Mouse (Mus musculus) MEL (cell line): ENCODE results near the gene Slc29a4.

Experiments
- CTCF ChIP-seq, 3 experiments: IDR thresholded peaks in 2 of 3; conservative IDR thresholded peaks in 1 of 3; 2 replicates each; pipeline ENCODE4 v1.5.1; 2011 to 2012; ENCODE audit warnings: low read length in 3 of 3, low read depth in 2 of 3, mild to moderate bottlenecking in 2 of 3, improper control_type of control experiment in 1 of 3, inconsistent platforms in 1 of 3, mixed read lengths in 1 of 3, moderate library complexity in 1 of 3; ENCODE audit not compliant: control insufficient read depth in 1 of 3, insufficient read depth in 1 of 3, poor library complexity in 1 of 3, severe bottlenecking in 1 of 3
- EP300 ChIP-seq, 2 experiments: IDR thresholded peaks; 2 replicates each; pipeline ENCODE4 v1.6.1; 2011; ENCODE audit warnings: improper control_type of control experiment in 2 of 2, low read length in 2 of 2, low read depth in 1 of 2, mild to moderate bottlenecking in 1 of 2

GRCm38 (mm10) chr5:142673082-142673481, 19.2 kb upstream of the Slc29a4 start:
- peak in 2 of 3 experiments; percentile 39 to 51; a peak in 4 of 6 replicates for TF ChIP-seq CTCF (IDR thresholded peaks at IDR 0.05 in 2 of 3, conservative IDR thresholded peaks at IDR 0.05 in 1 of 3; ENCODE audit: control insufficient read depth in 1 of 3, insufficient read depth in 1 of 3, low read depth in 2 of 3, low read length in 3 of 3, poor library complexity in 1 of 3, severe bottlenecking in 1 of 3)
- TF ChIP-seq EP300 (IDR thresholded peaks at IDR 0.05; ENCODE audit: low read depth in 1 of 2, low read length in 2 of 2): no peak
